In genomic region chr2:139276581-139276980, GRCm38 (mm10) we compare ENCODE assay signal across 27 mouse cellular contexts.
A peak's percentile ranks its signal among the peaks of the same experiment; 100 is the strongest.
DNase-seq lines count a peak whose midpoint lies in the region; ATAC-seq and TF ChIP-seq lines count a peak whose summit lies in the region.
"Had no signal": no experiment of that assay in that cellular context is flagged by ENCODE, and none has a peak within 500 bp of the region (broad histone marks: within the 10 kb centered on the region; RNA-seq: fewer than 3 reads in every experiment).

No protein-coding gene starts in this region.

- 71% methylated on average over 5 of the region's 5 CpGs for WGBS in midbrain, postnatal 0 days
- 79% methylated on average over 5 of the region's 5 CpGs for WGBS in midbrain, embryonic 14.5 days

- H3K9me3 ChIP-seq in midbrain, postnatal 0 days (ENCODE audit: low read length) = no peaks in the 10 kb centered on the region
- no peaks in the 10 kb centered on the region for H3K9me3 ChIP-seq in midbrain, embryonic 14.5 days (ENCODE audit: control insufficient read depth, low read length)
- H3K9me3 ChIP-seq: embryonic facial prominence, embryonic 12.5 days; forebrain, embryonic 15.5 days; intestine, embryonic 15.5 days; limb, embryonic 13.5 days; midbrain, embryonic 13.5 days; neural tube, embryonic 15.5 days had no signal

- no peak overlapping the region for H3K4me3 ChIP-seq in midbrain, postnatal 0 days (ENCODE audit: low read depth, low read length)
- H3K4me3 ChIP-seq in midbrain, embryonic 14.5 days (replicated peaks; ENCODE audit: low read depth, low read length) = no peak overlapping the region
- H3K4me3 ChIP-seq: embryonic facial prominence, embryonic 12.5 days; forebrain, embryonic 15.5 days; gastrocnemius, adult 2 months; intestine, embryonic 15.5 days; left cerebral cortex, adult 2 months; limb, embryonic 13.5 days; midbrain, embryonic 13.5 days; neural tube, embryonic 15.5 days had no signal

- H3K27me3 ChIP-seq in midbrain, postnatal 0 days (ENCODE audit: insufficient read depth, low read length) = no peaks in the 10 kb centered on the region
- no peaks in the 10 kb centered on the region for H3K27me3 ChIP-seq in midbrain, embryonic 14.5 days (ENCODE audit: control insufficient read depth, insufficient read depth, low read length)
- H3K27me3 ChIP-seq: embryonic facial prominence, embryonic 12.5 days; forebrain, embryonic 15.5 days; intestine, embryonic 15.5 days; limb, embryonic 13.5 days; midbrain, embryonic 13.5 days; neural tube, embryonic 15.5 days had no signal

- no peaks in the 10 kb centered on the region for H3K4me1 ChIP-seq in midbrain, postnatal 0 days (ENCODE audit: insufficient read depth, low read length)
- no peaks in the 10 kb centered on the region for H3K4me1 ChIP-seq in midbrain, embryonic 14.5 days (ENCODE audit: control insufficient read depth, insufficient read depth, low read length)
- H3K4me1 ChIP-seq: embryonic facial prominence, embryonic 12.5 days; intestine, embryonic 15.5 days; limb, embryonic 13.5 days; neural tube, embryonic 15.5 days had no signal

- no peak for TF ChIP-seq CTCF in midbrain, postnatal 0 days (IDR thresholded peaks at IDR 0.05)

- H3K36me3 ChIP-seq in midbrain, postnatal 0 days (ENCODE audit: insufficient read depth, low read length) = no peaks in the 10 kb centered on the region
- no peaks in the 10 kb centered on the region for H3K36me3 ChIP-seq in midbrain, embryonic 14.5 days (ENCODE audit: control insufficient read depth, insufficient read depth, low read length)
- H3K36me3 ChIP-seq: embryonic facial prominence, embryonic 12.5 days; forebrain, embryonic 15.5 days; intestine, embryonic 15.5 days; limb, embryonic 13.5 days; midbrain, embryonic 13.5 days; neural tube, embryonic 15.5 days had no signal

- no peak overlapping the region for H3K9ac ChIP-seq in midbrain, postnatal 0 days (replicated peaks; ENCODE audit: low read length, poor library complexity, severe bottlenecking)
- no peak overlapping the region for H3K9ac ChIP-seq in midbrain, embryonic 14.5 days (replicated peaks; ENCODE audit: low read length)
- H3K9ac ChIP-seq: embryonic facial prominence, embryonic 12.5 days; forebrain, embryonic 15.5 days; intestine, embryonic 15.5 days; limb, embryonic 13.5 days; midbrain, embryonic 13.5 days; neural tube, embryonic 15.5 days had no signal

- ATAC-seq in midbrain, postnatal 0 days (ENCODE audit: low FRiP score) = no peak
- ATAC-seq in midbrain, embryonic 14.5 days (ENCODE audit: low FRiP score, low TSS enrichment) = no peak
- ATAC-seq: forebrain, embryonic 15.5 days; hindbrain, embryonic 16.5 days; intestine, embryonic 15.5 days; midbrain, embryonic 13.5 days had no signal

- H3K27ac ChIP-seq in midbrain, postnatal 0 days (ENCODE audit: low read depth, low read length) = no peak overlapping the region
- no peak overlapping the region for H3K27ac ChIP-seq in midbrain, embryonic 14.5 days (replicated peaks; ENCODE audit: low read depth, low read length)
- H3K27ac ChIP-seq: embryonic facial prominence, embryonic 12.5 days; forebrain, embryonic 15.5 days; gastrocnemius, adult 2 months; intestine, embryonic 15.5 days; left cerebral cortex, adult 2 months; limb, embryonic 13.5 days; macrophage; midbrain, embryonic 13.5 days; neural tube, embryonic 15.5 days had no signal

- H3K4me2 ChIP-seq in midbrain, postnatal 0 days (ENCODE audit: low read depth, low read length, poor library complexity, severe bottlenecking) = no peak overlapping the region
- H3K4me2 ChIP-seq in midbrain, embryonic 14.5 days (ENCODE audit: low read length) = no peak overlapping the region
- H3K4me2 ChIP-seq: embryonic facial prominence, embryonic 12.5 days; forebrain, embryonic 15.5 days; intestine, embryonic 15.5 days; limb, embryonic 13.5 days; liver, embryonic 11.5 days; midbrain, embryonic 13.5 days; neural tube, embryonic 15.5 days had no signal

- DNase-seq in midbrain, postnatal 0 days (ENCODE audit: low spot score) = peak; percentile 54
- DNase-seq in midbrain, embryonic 14.5 days = no peak
- peak; percentile 80 to 83 for DNase-seq in cerebellum, adult 18-20 months
- DNase-seq in cerebellum, postnatal 10 days = peak; percentile 95 to 96
- no peak for DNase-seq in thymus, postnatal 4 days
- no peak for DNase-seq in adrenal gland, adult (ENCODE audit: inconsistent age in 2 of 2, low spot score in 1 of 2)
- DNase-seq in urinary bladder, adult 18-20 months (ENCODE audit: low spot score in 2 of 2) = no peak
- DNase-seq: adrenal gland, adult 2 months; adrenal gland, postnatal 36 days; B cell, adult 2 months; embryo, embryonic 11 days; gastrocnemius, adult 2 months; heart, postnatal 14 days; kidney, adult 9 months; kidney, postnatal 10 days; retina, postnatal 1 day; right cerebral cortex, postnatal 14 days had no signal

Comparison
In these comparisons a context has a peak if more than half of its experiments do, and no peak if none do; other contexts are left out.
1. DNase-seq: peak in midbrain, postnatal 0 days (single experiment), cerebellum, adult 18-20 months (2 of 2) and cerebellum, postnatal 10 days (2 of 2); none in midbrain, embryonic 14.5 days (single experiment), thymus, postnatal 4 days (single experiment), adrenal gland, adult (0 of 2) and urinary bladder, adult 18-20 months (0 of 2).